Mouse (Mus musculus): ENCODE results near the gene Cysltr1. TPM values are rescaled to one million over a fixed set of nuclear protein-coding genes. Genes with fewer than 3 reads are reported as not detected.

The Cysltr1 gene
- total and polyA plus RNA-seq, 2 experiments from 2014 or later, result 0.63 to 0.79 TPM

DNA sequence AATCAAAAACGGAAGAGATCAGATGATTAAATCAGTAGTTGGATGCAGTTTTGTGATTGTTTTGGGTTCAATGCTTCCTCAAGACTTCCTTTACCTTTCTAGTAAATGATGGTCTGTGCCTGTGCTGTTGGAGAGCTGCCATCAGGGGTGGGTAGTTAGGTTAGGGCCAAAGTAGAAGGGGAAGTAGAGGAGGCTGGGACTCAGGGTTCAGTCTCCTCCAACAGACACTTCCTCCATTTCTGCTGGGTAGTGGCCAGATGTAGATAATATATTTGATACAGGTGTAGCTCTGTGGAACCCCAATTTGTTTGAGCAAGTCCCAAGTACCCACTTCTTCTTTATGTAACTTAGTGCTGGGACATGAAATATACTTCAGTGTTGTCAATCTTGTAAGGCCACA, 7.6 kb downstream of the Cysltr1 start:
- H3K4me1 ChIP-seq (ENCODE audit: insufficient read depth, low read length), result no peaks in the 10 kb centered on the region
- DNase-seq (ENCODE audit: low spot score), result no peak
- no peak overlapping the region for H3K9ac ChIP-seq (replicated peaks; ENCODE audit: low read length)
- H3K36me3 ChIP-seq (ENCODE audit: insufficient read depth, low read length), result no peaks in the 10 kb centered on the region
- no peak for TF ChIP-seq CTCF (IDR thresholded peaks at IDR 0.05; ENCODE audit: low read depth)
- H3K27ac ChIP-seq, result no peak overlapping the region
- no peaks in the 10 kb centered on the region for H3K9me3 ChIP-seq (ENCODE audit: low read length)
- H3K27me3 ChIP-seq (ENCODE audit: insufficient read depth, low read length), result no peaks in the 10 kb centered on the region
- H3K4me3 ChIP-seq (ENCODE audit: low read length), result no peak overlapping the region
- no peak overlapping the region for H3K4me2 ChIP-seq (ENCODE audit: low read depth, low read length)
- ATAC-seq, result no peak
- 93% methylated on average over 1 of the region's 1 CpGs for WGBS

- ATAC-seq, result no peak
- H3K36me3 ChIP-seq (ENCODE audit: insufficient read depth, low read length), result no peaks in the 10 kb centered on the region
- no peak overlapping the region for H3K4me2 ChIP-seq (ENCODE audit: low read depth, low read length)
- no peaks in the 10 kb centered on the region for H3K9me3 ChIP-seq (ENCODE audit: low read length)
- no peak overlapping the region for H3K4me3 ChIP-seq (ENCODE audit: low read length)
- no peaks in the 10 kb centered on the region for H3K27me3 ChIP-seq (ENCODE audit: insufficient read depth, low read length)
- no peaks in the 10 kb centered on the region for H3K4me1 ChIP-seq (ENCODE audit: insufficient read depth, low read length)
- TF ChIP-seq CTCF (IDR thresholded peaks at IDR 0.05; ENCODE audit: low read depth), result no peak
- no peak overlapping the region for H3K9ac ChIP-seq (replicated peaks; ENCODE audit: low read length)
- H3K27ac ChIP-seq, result no peak overlapping the region
- no peak for DNase-seq (ENCODE audit: low spot score)
Observed at GRCm38 (mm10) chrX:106593914-106594313, 9.6 kb downstream of the Cysltr1 start.

GRCm38 (mm10) chrX:106582886-106583285, 20.6 kb downstream of the Cysltr1 start, which contains the start of gene Gm5127:
Gm5127 (plus strand) TSS chrX:106583186.
- H3K4me1 ChIP-seq (ENCODE audit: insufficient read depth, low read length), result no peaks in the 10 kb centered on the region
- no peak within 1 kb of the TSS for H3K4me2 ChIP-seq (ENCODE audit: low read depth, low read length)
- H3K9ac ChIP-seq (replicated peaks; ENCODE audit: low read length), result no peak within 1 kb of the TSS
- TF ChIP-seq CTCF (IDR thresholded peaks at IDR 0.05; ENCODE audit: low read depth), result no peak
- H3K4me3 ChIP-seq (ENCODE audit: low read length), result no peak within 1 kb of the TSS
- 68% methylated on average over 3 of the region's 3 CpGs for WGBS
- no peak within 1 kb of the TSS for H3K27ac ChIP-seq
- 0 out of 2 replicates have a peak, but pooled peaks cover 4% of the 10 kb centered on the region for H3K27me3 ChIP-seq (ENCODE audit: insufficient read depth, low read length)
- no peaks in the 10 kb centered on the region for H3K36me3 ChIP-seq (ENCODE audit: insufficient read depth, low read length)
- no peaks in the 10 kb centered on the region for H3K9me3 ChIP-seq (ENCODE audit: low read length)
- DNase-seq (ENCODE audit: low spot score), result no peak
- no peak for ATAC-seq

GRCm38 (mm10) chrX:106582197-106582596, 21.3 kb downstream of the Cysltr1 start:
- Histone ChIP-seq H3K27ac (no peak overlapping the region), H3K4me2 (ENCODE audit: low read depth, low read length) (no peak overlapping the region), H3K4me1 (ENCODE audit: insufficient read depth, low read length) (no peaks in the 10 kb centered on the region), H3K36me3 (ENCODE audit: insufficient read depth, low read length) (no peaks in the 10 kb centered on the region), H3K9me3 (ENCODE audit: low read length) (no peaks in the 10 kb centered on the region), H3K9ac (replicated peaks; ENCODE audit: low read length) (no peak overlapping the region), H3K4me3 (ENCODE audit: low read length) (no peak overlapping the region), H3K27me3 (ENCODE audit: insufficient read depth, low read length) (0 out of 2 replicates have a peak, but pooled peaks cover 4% of the 10 kb centered on the region)
- DNase-seq (ENCODE audit: low spot score) (no peak), ATAC-seq (no peak)
- 47% methylated on average over 2 of the region's 2 CpGs for WGBS
- TF ChIP-seq CTCF (IDR thresholded peaks at IDR 0.05; ENCODE audit: low read depth), result no peak

- no peaks in the 10 kb centered on the region for H3K9me3 ChIP-seq (ENCODE audit: low read length)
- no peak overlapping the region for H3K4me3 ChIP-seq (ENCODE audit: low read length)
- no peaks in the 10 kb centered on the region for H3K36me3 ChIP-seq (ENCODE audit: insufficient read depth, low read length)
- ATAC-seq (no peak), DNase-seq (ENCODE audit: low spot score) (no peak)
- no peak overlapping the region for H3K9ac ChIP-seq (replicated peaks; ENCODE audit: low read length)
- TF ChIP-seq CTCF (IDR thresholded peaks at IDR 0.05; ENCODE audit: low read depth), result peak; percentile 12; the same call in 1 of the 2 replicates
- no peak overlapping the region for H3K4me2 ChIP-seq (ENCODE audit: low read depth, low read length)
- no peak overlapping the region for H3K27ac ChIP-seq
- H3K27me3 ChIP-seq (ENCODE audit: insufficient read depth, low read length), result 0 out of 2 replicates have a peak, but pooled peaks cover 4% of the 10 kb centered on the region
- no peaks in the 10 kb centered on the region for H3K4me1 ChIP-seq (ENCODE audit: insufficient read depth, low read length)
Observed at GRCm38 (mm10) chrX:106580410-106580809, 23.1 kb downstream of the Cysltr1 start.

GRCm38 (mm10) chrX:106578966-106579365, 24.5 kb downstream of the Cysltr1 start:
- ATAC-seq (no peak), DNase-seq (ENCODE audit: low spot score) (no peak)
- 0 out of 2 replicates have a peak, but pooled peaks cover 4% of the 10 kb centered on the region for H3K27me3 ChIP-seq (ENCODE audit: insufficient read depth, low read length)
- no peaks in the 10 kb centered on the region for H3K9me3 ChIP-seq (ENCODE audit: low read length)
- no peaks in the 10 kb centered on the region for H3K36me3 ChIP-seq (ENCODE audit: insufficient read depth, low read length)
- H3K4me2 ChIP-seq (ENCODE audit: low read depth, low read length), result no peak overlapping the region
- H3K4me1 ChIP-seq (ENCODE audit: insufficient read depth, low read length), result no peaks in the 10 kb centered on the region
- no peak overlapping the region for H3K4me3 ChIP-seq (ENCODE audit: low read length)
- no peak overlapping the region for H3K27ac ChIP-seq
- WGBS, result 63% methylated on average over 3 of the region's 3 CpGs
- no peak for TF ChIP-seq CTCF (IDR thresholded peaks at IDR 0.05; ENCODE audit: low read depth)
- no peak overlapping the region for H3K9ac ChIP-seq (replicated peaks; ENCODE audit: low read length)

- no peak overlapping the region for H3K9ac ChIP-seq (replicated peaks; ENCODE audit: low read length)
- no peak overlapping the region for H3K4me2 ChIP-seq (ENCODE audit: low read depth, low read length)
- no peak for ATAC-seq
- no peak overlapping the region for H3K27ac ChIP-seq
- H3K36me3 ChIP-seq (ENCODE audit: insufficient read depth, low read length), result no peaks in the 10 kb centered on the region
- no peaks in the 10 kb centered on the region for H3K27me3 ChIP-seq (ENCODE audit: insufficient read depth, low read length)
- H3K4me3 ChIP-seq (ENCODE audit: low read length), result no peak overlapping the region
- H3K4me1 ChIP-seq (ENCODE audit: insufficient read depth, low read length), result no peaks in the 10 kb centered on the region
- H3K9me3 ChIP-seq (ENCODE audit: low read length), result no peaks in the 10 kb centered on the region
- no peak for TF ChIP-seq CTCF (IDR thresholded peaks at IDR 0.05; ENCODE audit: low read depth)
- 75% methylated on average over 2 of the region's 2 CpGs for WGBS
- DNase-seq (ENCODE audit: low spot score), result no peak
Observed at GRCm38 (mm10) chrX:106555457-106555856, 48.0 kb downstream of the Cysltr1 start.
